Mouse (Mus musculus) lung, postnatal 0 days (tissue): Measurements from ENCODE around the gene Ces2h. TPM values are rescaled to one million over a fixed set of nuclear protein-coding genes. Genes with fewer than 3 reads are reported as not detected.

Experiments used
- ATAC-seq: fragments of 200-750 bp; cut with Nextera tagmentation; 2 replicates; pipeline ENCODE4 v1.8.0; 2017; ENCODE audit warnings: moderate library complexity
- DNase-seq: peaks from one replicate; pipeline ENCODE4 v3.0.0-alpha.2; 2016; ENCODE audit warnings: low spot score
- H3K27ac ChIP-seq: fragments of 300-500 bp; sonication (generic); 2 replicates; pipeline ENCODE4 v1.5.1; 2014; ENCODE audit warnings: antibody characterized with exemption, mild to moderate bottlenecking, low read length, mixed read lengths
- H3K27me3 ChIP-seq: fragments of 300-500 bp; sonication (generic); replicated peaks from 2 replicates; pipeline ENCODE4 v1.6.1; 2014; ENCODE audit warnings: low read length, mixed read lengths; ENCODE audit not compliant: insufficient read depth
- H3K36me3 ChIP-seq: fragments of 300-500 bp; sonication (generic); 2 replicates; pipeline ENCODE4 v1.6.1; 2014; ENCODE audit warnings: low read length, mixed read lengths; ENCODE audit not compliant: insufficient read depth
- H3K4me1 ChIP-seq: fragments of 300-500 bp; sonication (generic); 2 replicates; pipeline ENCODE4 v1.6.1; 2014; ENCODE audit warnings: antibody characterized with exemption, low read depth, low read length, mixed read lengths; ENCODE audit not compliant: insufficient read depth
- H3K4me2 ChIP-seq: fragments of 300-500 bp; sonication (generic); replicated peaks from 2 replicates; pipeline ENCODE4 v1.6.1; 2014; ENCODE audit warnings: low read depth, mild to moderate bottlenecking, low read length, moderate library complexity, mixed read lengths
- H3K4me3 ChIP-seq: fragments of 300-500 bp; sonication (generic); 2 replicates; pipeline ENCODE4 v1.5.1; 2014; ENCODE audit warnings: low read depth, low read length
- H3K9ac ChIP-seq: fragments of 300-500 bp; sonication (generic); replicated peaks from 2 replicates; pipeline ENCODE4 v1.6.1; 2014; ENCODE audit warnings: low read depth, mild to moderate bottlenecking
- H3K9me3 ChIP-seq: fragments of 300-500 bp; sonication (generic); 2 replicates; pipeline ENCODE4 v1.6.1; 2016; ENCODE audit warnings: low read length, mixed read lengths
- CTCF ChIP-seq: IDR thresholded peaks from 2 replicates; pipeline ENCODE4 v1.5.1; 2016; ENCODE audit warnings: antibody characterized with exemption, mild to moderate bottlenecking
- EP300 ChIP-seq: IDR thresholded peaks from 2 replicates; pipeline ENCODE4 v1.6.1; 2016; ENCODE audit warnings: antibody characterized with exemption, mild to moderate bottlenecking, control low read depth
- WGBS: fragments of 180-500 bp; shearing (Covaris S2); extraction: QIAGEN DNeasy Blood & Tissue Kit; methylation state at CpG from one replicate; pipeline ENCODE4 v1.1.7; 2014; 5-methylcytosine and 5-hydroxymethylcytosine counted together
- polyA plus RNA-seq: library from polyadenylated mRNA; unstranded; fragments of >200 nt; fragmentation: Nextera tagmentation; extraction: Ambion mirVana; gene quantifications from 2 replicates; pipeline ENCODE4 v1.2.1, GENCODE M21; 2015

Gene Ces2h
- polyA plus RNA-seq, 1 experiment from 2014 or later, result not detected

- WGBS, result 72% methylated on average over 6 of the region's 6 CpGs
- H3K27ac ChIP-seq, result no peak overlapping the region
- no peaks in the 10 kb centered on the region for H3K27me3 ChIP-seq
- no peak overlapping the region for H3K9ac ChIP-seq
- no peaks in the 10 kb centered on the region for H3K36me3 ChIP-seq
- no peak overlapping the region for H3K4me3 ChIP-seq
- H3K4me1 ChIP-seq, result no peaks in the 10 kb centered on the region
- DNase-seq, result no peak
- H3K4me2 ChIP-seq, result no peak overlapping the region
- TF ChIP-seq CTCF, result no peak
- no peak for TF ChIP-seq EP300
- H3K9me3 ChIP-seq, result no peaks in the 10 kb centered on the region
- ATAC-seq, result no peak
Measured at GRCm38 (mm10) chr8:104998191-104998590, 2.5 kb upstream of the Ces2h start.

GRCm38 (mm10) chr8:104999183-104999582, 1.5 kb upstream of the Ces2h start:
- Histone ChIP-seq H3K4me1 (no peaks in the 10 kb centered on the region), H3K4me3 (no peak overlapping the region), H3K36me3 (no peaks in the 10 kb centered on the region), H3K4me2 (no peak overlapping the region), H3K27ac (no peak overlapping the region), H3K9me3 (no peaks in the 10 kb centered on the region), H3K9ac (no peak overlapping the region), H3K27me3 (no peaks in the 10 kb centered on the region)
- DNase-seq (no peak), ATAC-seq (no peak)
- WGBS, result 81% methylated on average over 6 of the region's 6 CpGs
- TF ChIP-seq EP300 (no peak), CTCF (no peak)

- no peak for TF ChIP-seq CTCF
- TF ChIP-seq EP300, result no peak
- Histone ChIP-seq H3K27ac (no peak overlapping the region), H3K4me1 (no peaks in the 10 kb centered on the region), H3K4me2 (no peak overlapping the region), H3K4me3 (no peak overlapping the region), H3K9me3 (no peaks in the 10 kb centered on the region), H3K27me3 (no peaks in the 10 kb centered on the region), H3K9ac (no peak overlapping the region), H3K36me3 (no peaks in the 10 kb centered on the region)
- DNase-seq (no peak), ATAC-seq (no peak)
- WGBS, result 50% methylated on average over 2 of the region's 2 CpGs
Measured at GRCm38 (mm10) chr8:105010000-105010399, 9.3 kb downstream of the Ces2h start.

GRCm38 (mm10) chr8:105011136-105011535, 10.5 kb downstream of the Ces2h start:
- no peak overlapping the region for H3K27ac ChIP-seq
- 81% methylated on average over 12 of the region's 12 CpGs for WGBS
- DNase-seq (no peak), ATAC-seq (no peak)
- no peaks in the 10 kb centered on the region for H3K36me3 ChIP-seq
- H3K4me3 ChIP-seq, result no peak overlapping the region
- TF ChIP-seq EP300 (no peak), CTCF (no peak)
- no peaks in the 10 kb centered on the region for H3K27me3 ChIP-seq
- no peak overlapping the region for H3K4me2 ChIP-seq
- no peak overlapping the region for H3K9ac ChIP-seq
- no peaks in the 10 kb centered on the region for H3K4me1 ChIP-seq
- no peaks in the 10 kb centered on the region for H3K9me3 ChIP-seq

GRCm38 (mm10) chr8:105014391-105014790, 13.7 kb downstream of the Ces2h start:
- ATAC-seq, result no peak
- H3K4me3 ChIP-seq, result no peak overlapping the region
- TF ChIP-seq CTCF (no peak), EP300 (no peak)
- no peaks in the 10 kb centered on the region for H3K36me3 ChIP-seq
- no peak overlapping the region for H3K27ac ChIP-seq
- no peak for DNase-seq
- H3K4me2 ChIP-seq, result no peak overlapping the region
- H3K9me3 ChIP-seq, result no peaks in the 10 kb centered on the region
- H3K4me1 ChIP-seq, result no peaks in the 10 kb centered on the region
- 88% methylated on average over 5 of the region's 5 CpGs for WGBS
- no peak overlapping the region for H3K9ac ChIP-seq
- H3K27me3 ChIP-seq, result no peaks in the 10 kb centered on the region

GRCm38 (mm10) chr8:105021954-105022353, 21.3 kb downstream of the Ces2h start:
- ATAC-seq (no peak), DNase-seq (no peak)
- TF ChIP-seq CTCF (no peak), EP300 (no peak)
- Histone ChIP-seq H3K9me3 (no peaks in the 10 kb centered on the region), H3K4me2 (no peak overlapping the region), H3K36me3 (no peaks in the 10 kb centered on the region), H3K27ac (no peak overlapping the region), H3K4me3 (no peak overlapping the region), H3K27me3 (no peaks in the 10 kb centered on the region), H3K9ac (no peak overlapping the region), H3K4me1 (no peaks in the 10 kb centered on the region)
- WGBS, result 82% methylated on average over 1 of the region's 1 CpGs

GRCm38 (mm10) chr8:105023087-105023486, 22.4 kb downstream of the Ces2h start:
- H3K36me3 ChIP-seq, result no peaks in the 10 kb centered on the region
- TF ChIP-seq CTCF (no peak), EP300 (no peak)
- H3K27ac ChIP-seq, result no peak overlapping the region
- no peak overlapping the region for H3K9ac ChIP-seq
- 52% methylated on average over 1 of the region's 1 CpGs for WGBS
- H3K9me3 ChIP-seq, result no peaks in the 10 kb centered on the region
- no peak for DNase-seq
- H3K4me2 ChIP-seq, result no peak overlapping the region
- H3K4me1 ChIP-seq, result no peaks in the 10 kb centered on the region
- no peak for ATAC-seq
- no peaks in the 10 kb centered on the region for H3K27me3 ChIP-seq
- no peak overlapping the region for H3K4me3 ChIP-seq
